Mouse (Mus musculus): Measurements from ENCODE around the gene Nfia. TPM values are rescaled to one million over a fixed set of nuclear protein-coding genes. Genes with fewer than 3 reads are reported as not detected.

Gene Nfia
- polyA plus RNA-seq, 1 experiment from 2014 or later = 78.4 TPM

- H3K4me1 ChIP-seq (ENCODE audit: control insufficient read depth, insufficient read depth, low read length) = no peaks in the 10 kb centered on the region
- no peaks in the 10 kb centered on the region for H3K27me3 ChIP-seq (ENCODE audit: control insufficient read depth, insufficient read depth, low read length)
- no peak overlapping the region for H3K9ac ChIP-seq (replicated peaks; ENCODE audit: low read depth, low read length)
- H3K36me3 ChIP-seq (ENCODE audit: control insufficient read depth, insufficient read depth, low read length) = no peaks in the 10 kb centered on the region
- no peak overlapping the region for H3K27ac ChIP-seq (ENCODE audit: low read length)
- H3K4me3 ChIP-seq (ENCODE audit: low read depth, low read length) = no peak overlapping the region
- no peak overlapping the region for H3K4me2 ChIP-seq (replicated peaks; ENCODE audit: low read depth, low read length)
- H3K9me3 ChIP-seq (ENCODE audit: control insufficient read depth, low read depth, low read length) = no peaks in the 10 kb centered on the region
- 90% methylated on average over 5 of the region's 5 CpGs for WGBS
- ATAC-seq (ENCODE audit: insufficient number of reproducible peaks, insufficient read depth, low FRiP score, low read depth) = no peak
These were observed 142.2 kb downstream of the Nfia start for GRCm38 (mm10) chr4:97914761-97915160.

- Histone ChIP-seq H3K27me3 (ENCODE audit: control insufficient read depth, insufficient read depth, low read length) (no peaks in the 10 kb centered on the region), H3K9ac (replicated peaks; ENCODE audit: low read depth, low read length) (no peak overlapping the region), H3K27ac (ENCODE audit: low read length) (no peak overlapping the region), H3K36me3 (ENCODE audit: control insufficient read depth, insufficient read depth, low read length) (no peaks in the 10 kb centered on the region), H3K9me3 (ENCODE audit: control insufficient read depth, low read depth, low read length) (no peaks in the 10 kb centered on the region), H3K4me3 (ENCODE audit: low read depth, low read length) (no peak overlapping the region), H3K4me1 (ENCODE audit: control insufficient read depth, insufficient read depth, low read length) (no peaks in the 10 kb centered on the region; the same call in 1 of the 2 replicates), H3K4me2 (replicated peaks; ENCODE audit: low read depth, low read length) (no peak overlapping the region)
- ATAC-seq (ENCODE audit: insufficient number of reproducible peaks, insufficient read depth, low FRiP score, low read depth) = no peak
- WGBS = 83% methylated on average over 6 of the region's 6 CpGs
These were observed 145.0 kb downstream of the Nfia start for GRCm38 (mm10) chr4:97917568-97917967.

GRCm38 (mm10) chr4:97918675-97919074 is 146.1 kb downstream of the Nfia start:
- no peak overlapping the region for H3K27ac ChIP-seq (ENCODE audit: low read length)
- H3K9ac ChIP-seq (replicated peaks; ENCODE audit: low read depth, low read length) = no peak overlapping the region
- no peaks in the 10 kb centered on the region for H3K9me3 ChIP-seq (ENCODE audit: control insufficient read depth, low read depth, low read length)
- no peak for ATAC-seq (ENCODE audit: insufficient number of reproducible peaks, insufficient read depth, low FRiP score, low read depth)
- no peaks in the 10 kb centered on the region for H3K27me3 ChIP-seq (ENCODE audit: control insufficient read depth, insufficient read depth, low read length)
- H3K4me2 ChIP-seq (replicated peaks; ENCODE audit: low read depth, low read length) = no peak overlapping the region
- no peaks in the 10 kb centered on the region for H3K36me3 ChIP-seq (ENCODE audit: control insufficient read depth, insufficient read depth, low read length)
- no peaks in the 10 kb centered on the region; the same call in 1 of the 2 replicates for H3K4me1 ChIP-seq (ENCODE audit: control insufficient read depth, insufficient read depth, low read length)
- no peak overlapping the region for H3K4me3 ChIP-seq (ENCODE audit: low read depth, low read length)
- 45% methylated on average over 3 of the region's 3 CpGs for WGBS

GRCm38 (mm10) chr4:97919773-97920172 is 147.2 kb downstream of the Nfia start:
- Histone ChIP-seq H3K9me3 (ENCODE audit: control insufficient read depth, low read depth, low read length) (no peaks in the 10 kb centered on the region), H3K4me1 (ENCODE audit: control insufficient read depth, insufficient read depth, low read length) (peaks cover 8% of the 10 kb centered on the region; the same call in 1 of the 2 replicates), H3K27me3 (ENCODE audit: control insufficient read depth, insufficient read depth, low read length) (no peaks in the 10 kb centered on the region), H3K27ac (ENCODE audit: low read length) (no peak overlapping the region), H3K4me3 (ENCODE audit: low read depth, low read length) (no peak overlapping the region), H3K4me2 (replicated peaks; ENCODE audit: low read depth, low read length) (no peak overlapping the region), H3K9ac (replicated peaks; ENCODE audit: low read depth, low read length) (no peak overlapping the region), H3K36me3 (ENCODE audit: control insufficient read depth, insufficient read depth, low read length) (no peaks in the 10 kb centered on the region)
- no peak for ATAC-seq (ENCODE audit: insufficient number of reproducible peaks, insufficient read depth, low FRiP score, low read depth)
- 86% methylated on average over 2 of the region's 2 CpGs for WGBS

- Histone ChIP-seq H3K27me3 (ENCODE audit: control insufficient read depth, insufficient read depth, low read length) (no peaks in the 10 kb centered on the region), H3K9ac (replicated peaks; ENCODE audit: low read depth, low read length) (no peak overlapping the region), H3K4me3 (ENCODE audit: low read depth, low read length) (no peak overlapping the region), H3K9me3 (ENCODE audit: control insufficient read depth, low read depth, low read length) (no peaks in the 10 kb centered on the region), H3K4me1 (ENCODE audit: control insufficient read depth, insufficient read depth, low read length) (peaks cover 11% of the 10 kb centered on the region), H3K36me3 (ENCODE audit: control insufficient read depth, insufficient read depth, low read length) (no peaks in the 10 kb centered on the region), H3K4me2 (replicated peaks; ENCODE audit: low read depth, low read length) (no peak overlapping the region), H3K27ac (ENCODE audit: low read length) (0 out of 2 replicates have a peak overlapping the region, but pooled peaks have one; percentile 53)
- WGBS = 57% methylated on average over 10 of the region's 10 CpGs
- ATAC-seq (ENCODE audit: insufficient number of reproducible peaks, insufficient read depth, low FRiP score, low read depth) = no peak
These were observed 147.9 kb downstream of the Nfia start for GRCm38 (mm10) chr4:97920287-97921079.

GRCm38 (mm10) chr4:97921682-97922081 is 149.1 kb downstream of the Nfia start:
- peaks cover 15% of the 10 kb centered on the region for H3K4me1 ChIP-seq (ENCODE audit: control insufficient read depth, insufficient read depth, low read length)
- ATAC-seq (ENCODE audit: insufficient number of reproducible peaks, insufficient read depth, low FRiP score, low read depth) = no peak
- H3K9me3 ChIP-seq (ENCODE audit: control insufficient read depth, low read depth, low read length) = no peaks in the 10 kb centered on the region
- H3K9ac ChIP-seq (replicated peaks; ENCODE audit: low read depth, low read length) = no peak overlapping the region
- no peak overlapping the region for H3K4me2 ChIP-seq (replicated peaks; ENCODE audit: low read depth, low read length)
- H3K27ac ChIP-seq (ENCODE audit: low read length) = no peak overlapping the region
- H3K4me3 ChIP-seq (ENCODE audit: low read depth, low read length) = no peak overlapping the region
- no peaks in the 10 kb centered on the region for H3K27me3 ChIP-seq (ENCODE audit: control insufficient read depth, insufficient read depth, low read length)
- no peaks in the 10 kb centered on the region for H3K36me3 ChIP-seq (ENCODE audit: control insufficient read depth, insufficient read depth, low read length)

GRCm38 (mm10) chr4:97923248-97923647 is 150.7 kb downstream of the Nfia start:
- no peaks in the 10 kb centered on the region for H3K9me3 ChIP-seq (ENCODE audit: control insufficient read depth, low read depth, low read length)
- no peaks in the 10 kb centered on the region for H3K36me3 ChIP-seq (ENCODE audit: control insufficient read depth, insufficient read depth, low read length)
- no peak overlapping the region for H3K4me3 ChIP-seq (ENCODE audit: low read depth, low read length)
- no peaks in the 10 kb centered on the region for H3K27me3 ChIP-seq (ENCODE audit: control insufficient read depth, insufficient read depth, low read length)
- no peak overlapping the region for H3K9ac ChIP-seq (replicated peaks; ENCODE audit: low read depth, low read length)
- no peak for ATAC-seq (ENCODE audit: insufficient number of reproducible peaks, insufficient read depth, low FRiP score, low read depth)
- 75% methylated on average over 5 of the region's 5 CpGs for WGBS
- H3K4me2 ChIP-seq (replicated peaks; ENCODE audit: low read depth, low read length) = no peak overlapping the region
- no peak overlapping the region for H3K27ac ChIP-seq (ENCODE audit: low read length)
- H3K4me1 ChIP-seq (ENCODE audit: control insufficient read depth, insufficient read depth, low read length) = peaks cover 20% of the 10 kb centered on the region

- ATAC-seq (ENCODE audit: insufficient number of reproducible peaks, insufficient read depth, low FRiP score, low read depth) = no peak
- H3K27me3 ChIP-seq (ENCODE audit: control insufficient read depth, insufficient read depth, low read length) = no peaks in the 10 kb centered on the region
- no peaks in the 10 kb centered on the region for H3K36me3 ChIP-seq (ENCODE audit: control insufficient read depth, insufficient read depth, low read length)
- peaks cover 20% of the 10 kb centered on the region for H3K4me1 ChIP-seq (ENCODE audit: control insufficient read depth, insufficient read depth, low read length)
- no peaks in the 10 kb centered on the region for H3K9me3 ChIP-seq (ENCODE audit: control insufficient read depth, low read depth, low read length)
- 67% methylated on average over 8 of the region's 8 CpGs for WGBS
- no peak overlapping the region for H3K9ac ChIP-seq (replicated peaks; ENCODE audit: low read depth, low read length)
- H3K4me3 ChIP-seq (ENCODE audit: low read depth, low read length) = no peak overlapping the region
- no peak overlapping the region for H3K4me2 ChIP-seq (replicated peaks; ENCODE audit: low read depth, low read length)
- peak overlapping the region; percentile 79; the same call in 1 of the 2 replicates for H3K27ac ChIP-seq (ENCODE audit: low read length)
These were observed 151.4 kb downstream of the Nfia start for GRCm38 (mm10) chr4:97923876-97924316.

All from stomach, embryonic 14.5 days (tissue).